Mouse (Mus musculus): ENCODE measurements around the gene Tsc22d3. TPM values are rescaled to one million over a fixed set of nuclear protein-coding genes. Genes with fewer than 3 reads are reported as not detected.
"Not testable (repeated sequence)": the region's sequence is repeated elsewhere in the genome, so short reads cannot be mapped to it uniquely, and the experiment has no call there.

Gene Tsc22d3
- polyA plus RNA-seq, 1 experiment from 2014 or later, result 72.7 TPM

DNA sequence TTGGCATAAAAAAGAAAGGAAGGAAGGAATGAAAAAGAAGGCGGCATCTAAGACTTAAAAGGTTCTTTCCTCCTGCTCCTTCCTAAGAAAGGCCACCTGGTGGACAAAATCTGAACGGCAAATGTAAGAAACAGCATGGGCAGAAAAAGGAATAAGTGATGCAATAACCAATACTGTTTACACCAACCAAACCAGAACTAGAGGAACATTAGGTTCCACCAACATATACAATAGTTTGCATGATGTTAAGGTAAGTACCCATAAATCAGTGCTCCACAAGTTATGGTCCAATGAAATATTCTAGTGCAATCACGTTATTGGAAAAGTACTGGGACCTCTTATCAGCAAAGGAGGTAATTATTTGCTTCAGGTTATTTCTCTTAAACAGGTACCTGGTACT, 55.7 kb downstream of the Tsc22d3 start:
- Histone ChIP-seq H3K36me3 (ENCODE audit: inconsistent target) (no peaks in the 10 kb centered on the region), H3K79me2 (ENCODE audit: inconsistent target) (peaks cover 32% of the 10 kb centered on the region), H3K4me3 (ENCODE audit: inconsistent target) (no peak overlapping the region), H3K27ac (peak overlapping the region; percentile 10; the same call in 1 of the 2 replicates)
- 68% methylated on average over 2 of the region's 3 CpGs for WGBS (ENCODE audit: missing documents)

DNA sequence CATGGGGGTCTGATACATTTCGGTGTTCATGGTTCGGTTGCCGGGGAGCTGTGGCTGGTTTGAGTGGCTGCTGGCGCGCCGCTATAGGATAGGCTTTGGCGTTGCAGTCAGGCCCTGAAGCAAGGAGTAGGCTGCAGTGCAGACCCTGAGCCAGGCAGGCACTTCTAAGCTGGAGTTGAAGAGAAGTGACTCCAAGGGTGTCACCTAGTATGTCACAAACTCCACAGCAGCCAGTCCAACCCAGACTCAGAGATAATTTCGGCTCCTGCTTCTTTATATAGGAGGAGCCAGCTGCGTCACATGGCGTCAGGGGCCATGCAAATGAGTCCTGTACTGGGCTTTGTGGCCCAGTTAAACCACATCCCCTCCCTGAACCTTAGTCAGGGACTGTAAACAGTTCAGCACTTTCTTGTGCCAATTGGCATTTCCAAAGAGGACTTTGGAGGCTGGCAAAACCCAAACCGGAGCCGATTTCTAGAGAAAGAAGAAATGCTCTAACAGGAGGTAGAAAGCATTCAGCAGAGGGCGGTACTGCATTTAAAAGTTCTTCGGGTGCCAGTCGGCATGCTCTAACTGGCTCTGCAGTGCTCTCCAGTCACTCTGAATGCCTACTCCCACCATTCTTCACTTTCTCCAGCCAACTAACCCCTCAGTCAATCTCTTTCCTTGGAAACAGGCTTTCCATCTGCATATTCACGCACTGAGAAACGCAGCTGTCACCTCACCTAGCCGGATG, 57.4 kb downstream of the Tsc22d3 start:
- Histone ChIP-seq H3K36me3 (ENCODE audit: inconsistent target) (no peaks in the 10 kb centered on the region), H3K4me3 (ENCODE audit: inconsistent target) (peak overlapping the region; percentile 67)
- 44% methylated on average over 14 of the region's 18 CpGs for WGBS (ENCODE audit: missing documents)

DNA sequence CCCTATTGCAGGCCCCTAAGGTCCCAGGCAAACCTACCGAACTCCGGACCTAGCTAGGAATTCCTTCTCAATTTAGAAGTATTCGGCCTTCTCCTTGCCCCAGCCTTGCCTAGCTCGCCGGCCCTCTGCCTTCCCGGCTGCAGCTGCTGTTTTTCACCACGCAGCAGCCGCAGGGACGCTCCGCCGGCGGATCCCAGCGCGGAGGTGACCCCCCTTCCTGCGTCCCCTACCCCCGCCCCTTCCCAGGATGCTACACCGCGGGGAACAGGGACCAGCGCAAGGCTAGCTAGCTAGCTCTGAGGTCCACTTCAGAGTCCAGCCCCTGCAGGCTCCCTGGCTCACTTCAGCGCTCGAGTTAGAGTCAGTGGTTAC, 58.0 kb downstream of the Tsc22d3 start:
- Histone ChIP-seq H3K79me2 (ENCODE audit: inconsistent target) (peaks cover 36% of the 10 kb centered on the region), H3K27ac (peak overlapping the region; percentile 88), H3K36me3 (ENCODE audit: inconsistent target) (no peaks in the 10 kb centered on the region), H3K4me3 (ENCODE audit: inconsistent target) (peak overlapping the region; percentile 67)
- WGBS (ENCODE audit: missing documents), result 26% methylated on average over 8 of the region's 21 CpGs

More for the DNA sequence above, 57.4 kb downstream of the Tsc22d3 start:
- peak overlapping the region; percentile 88 for H3K27ac ChIP-seq
- peaks cover 36% of the 10 kb centered on the region for H3K79me2 ChIP-seq (ENCODE audit: inconsistent target)

DNA sequence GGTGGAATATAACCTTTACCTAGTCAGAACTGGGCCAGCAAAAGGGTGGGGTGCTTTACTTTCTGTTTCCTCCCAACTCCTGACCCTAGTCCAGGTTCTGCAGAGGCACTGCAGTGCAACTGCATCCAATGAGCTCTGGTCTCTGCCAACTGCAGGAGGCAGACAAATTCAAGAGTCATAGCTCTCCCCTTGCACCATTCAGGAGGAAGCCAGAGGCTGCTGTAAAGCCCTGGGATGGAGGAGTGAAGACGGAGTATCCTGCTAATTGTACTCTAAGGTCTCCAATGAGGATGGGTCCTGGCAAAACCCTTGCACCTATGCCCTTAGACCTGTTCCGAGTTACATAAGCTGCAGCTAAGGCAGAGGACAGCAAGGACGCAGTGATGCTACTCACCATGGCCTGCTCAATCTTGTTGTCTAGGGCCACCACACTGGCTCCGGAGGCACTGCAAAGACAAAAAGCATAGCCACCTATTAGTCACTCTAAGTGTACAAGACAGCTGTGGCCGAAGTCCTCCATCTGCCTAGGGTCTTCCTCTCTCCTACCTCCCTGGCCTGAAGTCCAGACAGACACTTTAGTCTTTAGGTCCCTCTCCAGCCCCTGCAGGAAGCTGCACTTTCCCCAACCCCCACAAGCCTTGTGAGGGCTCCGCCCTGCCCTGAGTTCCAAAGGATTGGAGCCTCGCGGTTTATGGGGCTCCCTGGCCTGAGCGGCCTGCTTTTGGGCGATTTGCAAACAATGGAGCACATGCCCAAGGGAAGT, 58.6 kb downstream of the Tsc22d3 start:
- Histone ChIP-seq H3K27ac (peak overlapping the region; percentile 88), H3K36me3 (ENCODE audit: inconsistent target) (no peaks in the 10 kb centered on the region), H3K4me3 (ENCODE audit: inconsistent target) (peak overlapping the region; percentile 67), H3K79me2 (ENCODE audit: inconsistent target) (peaks cover 36% of the 10 kb centered on the region)
- WGBS (ENCODE audit: missing documents), result 23% methylated on average over 10 of the region's 10 CpGs

DNA sequence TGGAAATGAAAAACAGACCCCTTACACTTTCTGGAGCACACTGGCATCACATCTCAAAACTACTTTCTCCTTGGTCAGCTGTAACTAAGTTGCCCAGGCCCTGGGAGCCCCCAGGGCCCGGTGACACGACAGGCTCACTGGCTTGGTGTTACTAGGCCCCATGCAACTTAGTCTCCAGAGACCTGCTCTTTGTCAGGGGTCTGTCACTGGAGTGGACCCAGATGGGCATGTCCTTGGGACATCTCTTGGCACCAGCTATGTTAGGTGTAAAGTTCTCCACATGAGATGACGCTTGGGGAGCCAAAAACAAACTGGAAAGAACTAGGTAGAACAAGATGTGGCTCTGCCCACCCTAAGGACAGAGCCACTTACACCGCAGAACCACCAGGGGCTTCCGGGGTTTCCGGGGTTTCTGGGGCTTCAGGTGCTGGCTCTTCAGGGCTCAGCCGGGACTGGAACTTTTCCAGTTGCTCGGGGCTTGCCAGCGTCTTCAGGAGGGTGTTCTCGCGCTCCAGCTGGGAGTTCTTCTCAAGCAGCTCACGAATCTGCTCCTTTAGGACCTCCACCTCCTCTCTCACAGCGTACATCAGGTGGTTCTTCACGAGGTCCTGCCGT, 59.9 kb downstream of the Tsc22d3 start:
- Histone ChIP-seq H3K27ac (peak overlapping the region; percentile 88), H3K79me2 (ENCODE audit: inconsistent target) (peaks cover 36% of the 10 kb centered on the region), H3K36me3 (ENCODE audit: inconsistent target) (no peaks in the 10 kb centered on the region), H3K4me3 (ENCODE audit: inconsistent target) (peak overlapping the region; percentile 67)
- WGBS (ENCODE audit: missing documents), result 39% methylated on average over 15 of the region's 15 CpGs

DNA sequence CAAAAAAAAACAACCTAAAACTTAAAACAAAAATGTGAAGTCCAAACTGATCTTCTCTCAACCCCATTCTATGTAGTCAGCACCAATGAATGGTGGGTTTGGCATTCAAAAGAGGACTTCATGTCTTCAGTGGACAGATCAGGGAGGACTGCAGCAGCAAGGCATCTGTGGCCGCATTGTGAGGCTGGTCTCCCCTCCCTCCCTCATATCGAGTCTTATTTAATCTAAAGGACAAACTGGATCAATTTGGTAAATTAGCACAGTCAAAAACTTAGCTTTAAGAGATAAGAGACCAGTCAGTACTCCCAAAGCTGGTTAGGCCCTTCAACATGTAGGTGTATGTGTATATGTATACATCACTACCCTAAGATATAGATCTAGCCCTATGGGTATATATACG, 60.6 kb downstream of the Tsc22d3 start:
- Histone ChIP-seq H3K79me2 (ENCODE audit: inconsistent target) (peaks cover 36% of the 10 kb centered on the region), H3K4me3 (ENCODE audit: inconsistent target) (peak overlapping the region; percentile 67; the same call in 1 of the 2 replicates), H3K27ac (peak overlapping the region; percentile 88; the same call in 1 of the 2 replicates)
- 78% methylated on average over 3 of the region's 3 CpGs for WGBS (ENCODE audit: missing documents)
- H3K36me3 ChIP-seq (ENCODE audit: inconsistent target), result not testable (repeated sequence)

DNA sequence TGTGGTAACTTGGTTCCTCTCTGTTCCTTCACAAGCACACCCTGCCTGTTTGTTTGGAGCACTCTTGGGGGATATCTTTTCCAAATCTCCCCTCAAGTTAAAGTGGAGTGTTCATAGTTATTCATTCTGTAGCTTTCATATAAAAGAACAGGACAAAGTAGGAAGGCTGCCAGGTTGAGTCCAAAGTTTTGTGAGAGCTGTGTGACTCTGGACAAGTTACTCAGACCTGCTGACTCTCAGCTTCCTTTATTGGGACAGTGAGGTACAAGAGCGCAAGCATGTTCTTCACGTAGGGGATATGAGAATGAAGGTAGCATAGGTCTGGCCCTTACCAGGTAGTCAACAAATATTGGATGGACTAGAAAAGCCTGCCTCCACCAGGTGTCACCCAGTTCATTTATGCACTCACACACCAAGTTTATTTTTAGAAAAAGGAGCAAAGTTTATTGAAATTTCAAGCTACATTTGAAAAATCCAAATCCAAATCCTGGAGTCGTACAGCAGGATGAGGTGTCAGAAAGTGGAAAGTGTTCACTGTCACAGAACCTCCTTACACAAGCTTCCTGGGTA, 61.3 kb downstream of the Tsc22d3 start:
- 70% methylated on average over 3 of the region's 3 CpGs for WGBS (ENCODE audit: missing documents)
- Histone ChIP-seq H3K4me3 (ENCODE audit: inconsistent target) (no peak overlapping the region), H3K27ac (peak overlapping the region; percentile 55), H3K36me3 (ENCODE audit: inconsistent target) (no peaks in the 10 kb centered on the region), H3K79me2 (ENCODE audit: inconsistent target) (peaks cover 36% of the 10 kb centered on the region)

DNA sequence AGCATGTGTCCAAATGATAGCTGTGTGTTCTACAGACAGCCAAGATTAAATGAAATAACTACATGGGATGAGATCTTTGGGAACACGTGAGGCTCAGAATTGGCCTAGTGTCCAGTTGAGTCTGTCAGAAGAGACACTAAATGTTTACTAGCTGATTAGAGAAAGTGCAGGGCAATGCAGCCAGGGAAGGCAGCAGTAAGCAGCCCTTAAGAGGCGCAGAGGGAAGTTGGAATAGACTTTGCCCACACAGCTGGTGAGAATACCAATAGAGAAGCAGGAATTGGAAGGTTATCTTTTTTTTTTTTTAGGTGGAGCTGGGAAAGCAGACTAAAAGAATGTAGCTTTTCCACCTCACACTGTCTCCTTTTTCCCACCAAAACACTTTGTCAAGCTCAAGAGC, 61.8 kb downstream of the Tsc22d3 start:
- peak overlapping the region; percentile 55 for H3K27ac ChIP-seq
- no peak overlapping the region for H3K4me3 ChIP-seq (ENCODE audit: inconsistent target)
- H3K36me3 ChIP-seq (ENCODE audit: inconsistent target), result no peaks in the 10 kb centered on the region
- peaks cover 36% of the 10 kb centered on the region for H3K79me2 ChIP-seq (ENCODE audit: inconsistent target)
- 50% methylated on average over 2 of the region's 2 CpGs for WGBS (ENCODE audit: missing documents)

DNA sequence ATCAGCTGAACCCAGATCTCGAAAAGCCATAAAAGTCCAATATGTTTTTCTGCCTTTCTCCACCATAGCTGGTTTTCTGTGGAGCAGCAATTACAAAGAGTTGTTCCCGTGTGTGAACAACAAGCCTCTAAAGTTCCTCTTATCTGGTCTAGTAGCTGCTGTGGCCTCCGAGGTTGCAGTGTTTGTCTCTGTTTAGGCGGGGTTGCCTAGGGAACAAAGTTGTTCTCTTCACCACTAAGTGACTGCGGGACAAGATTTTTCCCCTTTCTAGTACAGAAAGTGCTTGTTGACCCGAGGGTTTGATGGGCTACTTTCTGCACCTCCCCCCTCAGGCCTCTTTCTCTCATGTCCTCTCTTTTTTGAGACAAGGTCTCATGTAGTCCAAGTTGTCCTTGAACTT, 62.8 kb downstream of the Tsc22d3 start:
- 33% methylated on average over 6 of the region's 6 CpGs for WGBS (ENCODE audit: missing documents)
- peaks cover 33% of the 10 kb centered on the region for H3K79me2 ChIP-seq (ENCODE audit: inconsistent target)
- peak overlapping the region; percentile 55 for H3K27ac ChIP-seq
- H3K4me3 ChIP-seq (ENCODE audit: inconsistent target), result no peak overlapping the region
- no peaks in the 10 kb centered on the region for H3K36me3 ChIP-seq (ENCODE audit: inconsistent target)

DNA sequence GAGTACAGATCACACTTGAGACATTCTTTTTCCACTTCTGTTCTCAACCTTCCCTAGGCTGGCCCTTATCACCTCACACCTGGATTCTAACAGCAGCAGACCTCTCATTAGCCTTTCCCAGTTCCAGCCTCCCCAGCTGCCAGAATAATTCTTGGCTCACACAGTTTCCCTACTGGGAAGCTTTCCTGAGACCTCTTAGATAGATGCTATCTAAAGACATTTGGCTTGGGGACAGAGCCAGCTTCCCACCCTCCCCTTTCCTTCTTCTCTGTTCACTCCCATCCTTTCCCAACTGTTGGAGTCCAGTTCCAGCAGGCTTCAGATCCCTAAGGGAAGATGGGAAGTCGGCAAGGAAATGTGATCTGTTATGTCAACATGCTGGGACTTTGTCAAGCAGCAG, 65.0 kb downstream of the Tsc22d3 start:
- Histone ChIP-seq H3K79me2 (ENCODE audit: inconsistent target) (peaks cover 11% of the 10 kb centered on the region), H3K27ac (no peak overlapping the region), H3K4me3 (ENCODE audit: inconsistent target) (no peak overlapping the region), H3K36me3 (ENCODE audit: inconsistent target) (no peaks in the 10 kb centered on the region)
- 80% methylated on average over 1 of the region's 1 CpGs for WGBS (ENCODE audit: missing documents)

DNA sequence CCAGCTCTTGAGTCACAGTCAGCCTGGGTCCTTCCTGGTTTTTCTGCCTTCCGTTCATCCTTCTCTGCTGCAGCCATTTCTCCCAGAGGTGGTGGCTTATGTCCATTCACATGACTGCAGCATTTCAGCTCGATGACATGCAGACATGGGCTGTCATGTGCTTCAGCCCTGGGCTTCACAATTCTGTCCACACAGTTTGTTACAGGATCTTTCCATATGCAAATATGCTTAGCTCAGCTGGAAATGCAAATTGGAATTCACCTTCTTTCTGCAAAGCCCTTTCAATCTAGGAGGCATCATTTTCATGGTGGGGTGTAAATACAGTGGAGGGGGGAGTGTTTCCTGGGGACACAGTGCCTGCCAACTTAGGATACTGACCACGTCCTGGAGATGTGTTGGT, 66.2 kb downstream of the Tsc22d3 start:
- 63% methylated on average over 3 of the region's 3 CpGs for WGBS (ENCODE audit: missing documents)
- H3K4me3 ChIP-seq (ENCODE audit: inconsistent target), result no peak overlapping the region
- peak overlapping the region; percentile 32 for H3K27ac ChIP-seq
- H3K36me3 ChIP-seq (ENCODE audit: inconsistent target), result no peaks in the 10 kb centered on the region
- H3K79me2 ChIP-seq (ENCODE audit: inconsistent target), result no peaks in the 10 kb centered on the region

DNA sequence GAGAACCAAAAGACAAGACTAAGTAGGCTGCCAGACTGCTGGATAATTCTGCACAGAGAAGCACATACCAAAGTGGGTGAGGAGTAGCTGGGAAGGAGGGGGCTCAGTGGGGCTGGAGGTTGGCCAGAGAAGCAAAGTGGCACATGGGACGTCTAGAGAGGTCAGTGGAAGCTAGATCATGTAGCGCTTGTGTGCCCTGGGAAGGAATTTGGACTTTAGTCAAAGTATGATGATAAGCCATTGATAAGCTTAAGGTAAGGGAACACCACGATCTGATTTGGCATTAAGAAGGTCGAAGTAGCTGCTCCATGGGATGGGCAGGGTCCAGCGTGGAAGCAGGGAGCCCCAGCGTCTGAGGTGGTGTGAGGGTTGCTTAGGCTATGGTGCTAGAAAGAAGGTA, 68.1 kb downstream of the Tsc22d3 start:
- Histone ChIP-seq H3K36me3 (ENCODE audit: inconsistent target) (no peaks in the 10 kb centered on the region), H3K27ac (no peak overlapping the region), H3K4me3 (ENCODE audit: inconsistent target) (no peak overlapping the region), H3K79me2 (ENCODE audit: inconsistent target) (no peaks in the 10 kb centered on the region)
- 92% methylated on average over 4 of the region's 6 CpGs for WGBS (ENCODE audit: missing documents)

DNA sequence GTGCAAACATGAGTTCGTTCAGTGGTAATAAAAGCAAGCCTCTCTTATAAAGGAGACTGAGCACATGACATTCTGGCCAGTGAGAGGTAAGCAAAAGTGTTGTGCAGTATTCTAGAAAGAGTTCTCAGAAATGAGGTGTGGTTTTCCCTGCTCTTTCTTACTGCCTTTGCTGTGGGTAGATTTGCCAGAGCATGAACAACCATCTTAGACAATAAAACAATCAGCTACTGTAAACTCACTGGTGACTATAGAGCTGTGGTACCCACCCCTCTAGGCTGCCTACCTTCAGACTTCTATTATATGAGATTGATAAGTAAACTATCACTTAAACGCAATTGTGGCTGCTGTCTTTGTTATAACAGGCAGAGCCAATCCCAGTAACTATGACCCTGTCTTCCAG, 69.1 kb downstream of the Tsc22d3 start:
- no peak overlapping the region for H3K27ac ChIP-seq
- no peak overlapping the region for H3K4me3 ChIP-seq (ENCODE audit: inconsistent target)
- no peaks in the 10 kb centered on the region for H3K36me3 ChIP-seq (ENCODE audit: inconsistent target)
- H3K79me2 ChIP-seq (ENCODE audit: inconsistent target), result no peaks in the 10 kb centered on the region
- 88% methylated on average over 2 of the region's 2 CpGs for whole genome bisulfite sequencing (ENCODE audit: missing documents)

DNA sequence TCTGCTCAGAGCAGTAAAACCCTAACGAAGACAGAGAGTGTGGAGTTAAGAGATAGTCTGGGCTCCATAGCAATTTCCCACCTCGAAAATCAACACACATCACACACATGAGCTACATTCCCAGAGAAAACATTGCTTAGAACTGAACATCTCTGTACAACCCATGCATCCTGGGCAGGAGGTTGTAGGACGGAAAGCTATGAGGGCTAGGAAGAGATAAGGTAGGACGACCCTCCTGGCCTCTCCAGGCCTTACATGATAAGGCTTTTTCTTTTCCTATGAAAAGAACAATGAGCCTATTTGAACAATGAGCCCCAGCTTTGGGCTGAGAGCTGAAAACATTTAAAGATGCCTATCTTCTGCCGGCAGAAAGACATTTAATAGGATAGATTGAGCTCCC, 69.8 kb downstream of the Tsc22d3 start:
- WGBS (ENCODE audit: missing documents), result 94% methylated on average over 4 of the region's 5 CpGs
- H3K36me3 ChIP-seq (ENCODE audit: inconsistent target), result no peaks in the 10 kb centered on the region
- no peaks in the 10 kb centered on the region for H3K79me2 ChIP-seq (ENCODE audit: inconsistent target)
- H3K4me3 ChIP-seq (ENCODE audit: inconsistent target), result no peak overlapping the region
- H3K27ac ChIP-seq, result no peak overlapping the region

Data from macrophage (primary cell).